8 mouse cellular contexts compared by ENCODE assay signal in the genomic region with DNA sequence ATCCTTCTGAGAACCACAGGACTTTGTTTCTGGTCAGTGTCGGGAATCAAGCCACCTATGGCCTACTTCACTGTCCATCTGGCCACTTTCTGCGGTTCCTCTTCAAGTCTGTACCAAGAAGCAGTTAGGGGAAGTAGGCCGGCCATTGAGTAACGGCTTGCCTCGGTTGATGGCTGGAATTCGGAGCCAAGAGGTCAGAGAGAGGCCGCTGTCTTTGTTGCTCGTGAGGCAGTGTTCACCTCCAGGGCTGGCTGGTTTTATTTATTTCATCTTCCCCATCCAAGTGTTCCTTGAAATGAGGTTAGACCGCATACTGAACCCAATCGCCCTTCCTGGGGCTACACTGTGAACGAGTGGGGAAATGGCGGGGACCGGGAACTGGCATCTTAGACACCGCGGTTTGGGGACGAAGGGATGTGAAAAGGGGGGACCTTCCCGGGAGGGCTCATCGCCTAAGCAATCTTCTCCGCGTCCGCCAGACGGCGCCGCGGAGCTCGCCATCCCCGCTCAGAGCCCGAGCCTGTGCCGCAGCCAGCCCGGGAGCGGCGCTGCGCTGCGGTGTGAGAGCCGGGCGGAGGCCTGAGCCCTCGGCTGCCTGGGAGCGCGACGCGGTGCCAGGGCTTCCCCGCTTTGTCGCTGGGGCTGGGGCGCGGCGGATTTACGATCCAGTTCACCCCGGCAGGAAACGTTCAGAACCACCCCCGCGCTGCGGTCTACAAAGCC. TPM values are rescaled to one million over a fixed set of nuclear protein-coding genes. Genes with fewer than 3 reads are reported as not detected.
DNase-seq lines count a peak whose midpoint lies in the region; ATAC-seq and TF ChIP-seq lines count a peak whose summit lies in the region.

A gene (plus strand): TSS at position 595 of the 723 bp plus-strand sequence.

- peak; percentile 75 for TF ChIP-seq CTCF in bone marrow, adult 2 months (IDR thresholded peaks at IDR 0.05; ENCODE audit: control insufficient read depth, insufficient read depth, low read length)
- TF ChIP-seq CTCF in kidney, postnatal 0 days (IDR thresholded peaks at IDR 0.05; ENCODE audit: low read depth): peak; percentile 82

- no peaks in the 10 kb centered on the region for H3K79me2 ChIP-seq in myocyte (ENCODE audit: control insufficient read depth, insufficient read depth)

- H3K9me3 ChIP-seq in embryonic facial prominence, embryonic 15.5 days (replicated peaks): no peaks in the 10 kb centered on the region
- H3K9me3 ChIP-seq in heart, embryonic 12.5 days (replicated peaks): no peaks in the 10 kb centered on the region
- H3K9me3 ChIP-seq in kidney, postnatal 0 days (replicated peaks; ENCODE audit: low read length): no peaks in the 10 kb centered on the region
- no peaks in the 10 kb centered on the region for H3K9me3 ChIP-seq in liver, embryonic 12.5 days (replicated peaks)

- peak within 1 kb of the TSS; percentile 47 for H3K9ac ChIP-seq in embryonic facial prominence, embryonic 15.5 days
- peak within 1 kb of the TSS; percentile 78 for H3K9ac ChIP-seq in heart, embryonic 12.5 days
- H3K9ac ChIP-seq in kidney, postnatal 0 days (ENCODE audit: low read depth, low read length): peak within 1 kb of the TSS; percentile 65
- peak within 1 kb of the TSS; percentile 82 for H3K9ac ChIP-seq in liver, embryonic 12.5 days

- H3K27me3 ChIP-seq in embryonic facial prominence, embryonic 15.5 days: peaks cover 40% of the 10 kb centered on the region
- H3K27me3 ChIP-seq in heart, embryonic 12.5 days (replicated peaks): peaks cover 67% of the 10 kb centered on the region
- H3K27me3 ChIP-seq in kidney, postnatal 0 days (ENCODE audit: insufficient read depth, low read length): no peaks in the 10 kb centered on the region
- peaks cover 71% of the 10 kb centered on the region for H3K27me3 ChIP-seq in liver, embryonic 12.5 days (replicated peaks)
- no peaks in the 10 kb centered on the region for H3K27me3 ChIP-seq in myocyte (ENCODE audit: control insufficient read depth, insufficient read depth, insufficient read length)

- peak; percentile 86 for ATAC-seq in embryonic facial prominence, embryonic 15.5 days (ENCODE audit: insufficient number of reproducible peaks, low FRiP score, low TSS enrichment, low read depth)
- peak; percentile 84 for ATAC-seq in heart, embryonic 12.5 days (ENCODE audit: insufficient number of reproducible peaks, low FRiP score)
- ATAC-seq in kidney, postnatal 0 days (replicated peaks; ENCODE audit: low FRiP score, low read depth): peak; percentile 87
- ATAC-seq in liver, embryonic 12.5 days: peak; percentile 82

- peaks cover 7% of the 10 kb centered on the region; the same call in 1 of the 2 replicates for H3K4me1 ChIP-seq in bone marrow, adult 2 months (ENCODE audit: control insufficient read depth, insufficient read depth, low read length)
- H3K4me1 ChIP-seq in embryonic facial prominence, embryonic 15.5 days: peaks cover 19% of the 10 kb centered on the region
- H3K4me1 ChIP-seq in heart, embryonic 12.5 days (replicated peaks): peaks cover 33% of the 10 kb centered on the region
- peaks cover 6% of the 10 kb centered on the region; the same call in 1 of the 2 replicates for H3K4me1 ChIP-seq in kidney, postnatal 0 days (replicated peaks; ENCODE audit: insufficient read depth, low read length)
- peaks cover 45% of the 10 kb centered on the region for H3K4me1 ChIP-seq in liver, embryonic 12.5 days

- peak within 1 kb of the TSS; percentile 99 for H3K27ac ChIP-seq in bone marrow, adult 2 months (ENCODE audit: control insufficient read depth, insufficient read depth, low read depth, low read length, poor library complexity)
- no peak within 1 kb of the TSS; the same call in 1 of the 2 replicates for H3K27ac ChIP-seq in embryonic facial prominence, embryonic 15.5 days (replicated peaks)
- no peak within 1 kb of the TSS for H3K27ac ChIP-seq in heart, embryonic 12.5 days (ENCODE audit: poor library complexity, severe bottlenecking)
- H3K27ac ChIP-seq in kidney, postnatal 0 days: peak within 1 kb of the TSS; percentile 52; the same call in 1 of the 2 replicates
- peak within 1 kb of the TSS; percentile 73 for H3K27ac ChIP-seq in liver, embryonic 12.5 days

- TF ChIP-seq POLR2A in bone marrow, adult 2 months (IDR thresholded peaks at IDR 0.05; ENCODE audit: borderline replicate concordance, control insufficient read depth, low read depth, low read length): peak; percentile 80; the same call in 1 of the 2 replicates
- peak; percentile 82 for TF ChIP-seq POLR2A in myocyte (IDR thresholded peaks at IDR 0.05; ENCODE audit: insufficient read length, low read depth)

- WGBS in bone marrow, adult 2 months: 2% methylated on average over 52 of the region's 52 CpGs
- 2% methylated on average over 52 of the region's 52 CpGs for WGBS in embryonic facial prominence, embryonic 15.5 days
- WGBS in heart, embryonic 12.5 days: 3% methylated on average over 52 of the region's 52 CpGs
- WGBS in kidney, postnatal 0 days: 2% methylated on average over 52 of the region's 52 CpGs
- 2% methylated on average over 52 of the region's 52 CpGs for WGBS in liver, embryonic 12.5 days (ENCODE audit: insufficient replicate concordance)

- peak; percentile 95 for DNase-seq in CD4-positive helper T cell, adult 2 months (ENCODE audit: low read depth, low spot score)
- DNase-seq in kidney, postnatal 0 days (ENCODE audit: low spot score): peak; percentile 89
- DNase-seq in spleen, postnatal 36 days (ENCODE audit: low spot score in 2 of 2): peak; percentile 92 to 93

- peak within 1 kb of the TSS; percentile 93 for H3K4me3 ChIP-seq in bone marrow, adult 2 months (replicated peaks; ENCODE audit: control insufficient read depth, low read depth, low read length)
- H3K4me3 ChIP-seq in embryonic facial prominence, embryonic 15.5 days (replicated peaks): peak within 1 kb of the TSS; percentile 62
- peak within 1 kb of the TSS; percentile 60 for H3K4me3 ChIP-seq in heart, embryonic 12.5 days
- peak within 1 kb of the TSS; percentile 57 for H3K4me3 ChIP-seq in kidney, postnatal 0 days (replicated peaks; ENCODE audit: low read depth, low read length)
- H3K4me3 ChIP-seq in liver, embryonic 12.5 days: peak within 1 kb of the TSS; percentile 66
- H3K4me3 ChIP-seq in myocyte: peak within 1 kb of the TSS; percentile 23

- no peaks in the 10 kb centered on the region for H3K36me3 ChIP-seq in embryonic facial prominence, embryonic 15.5 days
- H3K36me3 ChIP-seq in heart, embryonic 12.5 days: no peaks in the 10 kb centered on the region
- no peaks in the 10 kb centered on the region for H3K36me3 ChIP-seq in kidney, postnatal 0 days (ENCODE audit: insufficient read depth, low read length)
- no peaks in the 10 kb centered on the region for H3K36me3 ChIP-seq in liver, embryonic 12.5 days
- H3K36me3 ChIP-seq in myocyte (ENCODE audit: control insufficient read depth, insufficient read depth): no peaks in the 10 kb centered on the region

- H3ac ChIP-seq in myocyte (ENCODE audit: control insufficient read depth, insufficient read length): peak within 1 kb of the TSS; percentile 49

- H3K4me2 ChIP-seq in embryonic facial prominence, embryonic 15.5 days (replicated peaks): peak within 1 kb of the TSS; percentile 100
- peak within 1 kb of the TSS; percentile 99 for H3K4me2 ChIP-seq in heart, embryonic 12.5 days
- H3K4me2 ChIP-seq in kidney, postnatal 0 days (ENCODE audit: low read length): peak within 1 kb of the TSS; percentile 93
- H3K4me2 ChIP-seq in liver, embryonic 12.5 days: peak within 1 kb of the TSS; percentile 100
- H3K4me2 ChIP-seq in myocyte (ENCODE audit: low read depth): peak within 1 kb of the TSS; percentile 88

TF ChIP-seq in myocyte, 11 proteins besides CTCF, POLR2A, EP300 and RAD21:
- TF ChIP-seq MYOG (IDR thresholded peaks at IDR 0.05; ENCODE audit: control insufficient read depth in 1 of 3, insufficient read depth in 1 of 3, insufficient read length in 2 of 3, low read depth in 2 of 3) (peak in 1 of 3 experiments; percentile 26), TCF12 (IDR thresholded peaks at IDR 0.05; ENCODE audit: insufficient read depth, poor library complexity, severe bottlenecking) (no peak), POLR2AphosphoS2 (IDR thresholded peaks at IDR 0.05; ENCODE audit: insufficient read length, low read depth) (peak; percentile 53), SRF (IDR thresholded peaks at IDR 0.05; ENCODE audit: control insufficient read depth, insufficient read length, low read depth) (no peak), MYOD1 (IDR thresholded peaks at IDR 0.05; ENCODE audit: control insufficient read depth in 1 of 3, insufficient read length in 2 of 3, low read depth in 2 of 3) (peak in 1 of 3 experiments; percentile 20), MAX (IDR thresholded peaks at IDR 0.05; ENCODE audit: low read depth) (no peak)

RNA-seq across cellular contexts. Expression of the gene that starts here (rescaled TPM):
- 26.4 and 54.8 TPM in 2 replicates for polyA plus RNA-seq in bone marrow, adult 2 months (2011; ENCODE audit: insufficient read depth, insufficient read length, low replicate concordance, missing spikeins)
- polyA plus RNA-seq in embryonic facial prominence, embryonic 15.5 days (2015; fragmentation: Nextera tagmentation; extraction: Ambion mirVana): 11.0 and 12.7 TPM in 2 replicates
- polyA plus RNA-seq in heart, embryonic 12.5 days (2016; fragmentation: Nextera tagmentation; extraction: Ambion mirVana): 1.9 and 2.4 TPM in 2 replicates
- polyA plus RNA-seq in kidney, postnatal 0 days (2015; fragmentation: Nextera tagmentation; extraction: Ambion mirVana): 15.0 and 16.4 TPM in 2 replicates
- polyA plus RNA-seq in liver, embryonic 12.5 days (2016; fragmentation: Nextera tagmentation; extraction: Ambion mirVana): 12.6 TPM in 2 replicates
- 12.4 TPM for polyA plus RNA-seq in myocyte (2012; fragmentation: generic; extraction: Trizol)

Comparison
In these comparisons a context has a peak if more than half of its experiments do, and no peak if none do; other contexts are left out.
1. H3K27ac ChIP-seq: peak in bone marrow, adult 2 months (single experiment), kidney, postnatal 0 days (single experiment) and liver, embryonic 12.5 days (single experiment); none in embryonic facial prominence, embryonic 15.5 days (single experiment) and heart, embryonic 12.5 days (single experiment).
2. H3K4me3 ChIP-seq: peak in every context shown above with its lines; median percentile 93 in bone marrow, adult 2 months; 66 in liver, embryonic 12.5 days; 62 in embryonic facial prominence, embryonic 15.5 days; 60 in heart, embryonic 12.5 days; 57 in kidney, postnatal 0 days; 23 in myocyte.
3. Peak in every context shown above with its lines, with median percentiles within 50 percentile points of each other: DNase-seq, ATAC-seq, H3K4me2 ChIP-seq and H3K9ac ChIP-seq.